Mouse (Mus musculus) cerebellum, adult 9-11 months (tissue): ENCODE data around the gene Ednra.

Experiments used
- DNase-seq: peaks from one replicate; pipeline ENCODE4 v3.0.0; 2022

Ednra gene

GRCm38 (mm10) chr8:77724046-77724930 lies at the start of gene Ednra:
Gene Ednra, minus strand, starts transcription at chr8:77724464.
- DNase-seq: no peak

GRCm38 (mm10) chr8:77773831-77774230 lies 49.6 kb upstream of the Ednra start:
- no peak for DNase-seq

- no peak for DNase-seq
Observed at GRCm38 (mm10) chr8:77773256-77773655, 49.0 kb upstream of the Ednra start.

DNA sequence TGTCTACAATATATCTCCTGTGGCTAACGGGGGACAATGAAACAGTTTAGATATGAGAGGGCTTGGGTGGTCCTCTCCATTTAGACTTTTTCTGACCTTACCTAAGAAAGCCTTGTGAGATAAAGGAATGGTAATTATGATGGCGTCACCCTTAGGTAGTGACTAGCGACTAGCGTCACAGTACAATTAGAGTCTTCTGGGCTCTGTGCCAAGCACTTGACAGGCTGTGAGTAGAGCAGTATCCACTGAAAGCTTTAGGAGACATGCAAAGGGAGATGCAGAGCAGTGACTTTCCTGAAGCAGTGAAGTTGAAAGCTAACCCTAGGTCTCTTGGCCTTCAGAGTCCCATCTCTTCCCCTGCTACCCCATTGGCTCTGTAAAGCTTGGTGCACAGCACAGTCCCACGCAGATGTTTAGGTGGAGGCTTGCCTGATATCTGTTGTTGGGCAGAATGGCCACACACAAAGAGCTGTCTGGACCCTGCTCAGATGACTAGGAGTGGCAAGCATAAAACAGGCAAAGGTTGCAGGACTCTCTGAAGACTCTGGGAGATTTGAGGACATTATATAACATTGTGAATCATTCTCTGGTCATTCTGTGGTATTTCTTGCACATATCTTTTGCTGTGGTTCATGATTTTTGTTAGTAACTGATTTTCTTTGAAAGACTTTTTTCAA lies 48.1 kb upstream of the Ednra start:
- no peak for DNase-seq

DNA sequence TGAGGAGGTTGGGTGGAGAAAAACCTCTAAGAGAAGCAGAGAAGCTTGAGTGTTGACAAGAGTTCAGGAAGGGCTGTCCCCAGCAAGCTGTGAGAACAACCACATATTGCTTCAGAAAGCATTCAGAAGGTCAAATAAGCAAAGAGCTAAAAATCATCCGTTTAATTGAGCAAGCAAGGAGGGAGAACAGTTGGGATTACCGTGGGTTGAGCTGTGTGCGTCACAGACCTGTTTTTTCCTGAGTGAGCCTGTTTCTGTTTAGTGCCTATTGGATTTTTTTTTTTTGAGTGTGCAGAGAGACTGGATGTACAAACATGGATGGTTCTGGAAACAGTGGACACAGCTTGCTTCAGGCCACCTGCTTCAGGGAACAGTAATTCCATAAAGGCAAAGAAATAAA lies 46.7 kb upstream of the Ednra start:
- no peak for DNase-seq

- DNase-seq: no peak
Observed at GRCm38 (mm10) chr8:77768916-77769315, 44.7 kb upstream of the Ednra start.

- no peak for DNase-seq
Observed at GRCm38 (mm10) chr8:77764253-77764652, 40.0 kb upstream of the Ednra start.

DNA sequence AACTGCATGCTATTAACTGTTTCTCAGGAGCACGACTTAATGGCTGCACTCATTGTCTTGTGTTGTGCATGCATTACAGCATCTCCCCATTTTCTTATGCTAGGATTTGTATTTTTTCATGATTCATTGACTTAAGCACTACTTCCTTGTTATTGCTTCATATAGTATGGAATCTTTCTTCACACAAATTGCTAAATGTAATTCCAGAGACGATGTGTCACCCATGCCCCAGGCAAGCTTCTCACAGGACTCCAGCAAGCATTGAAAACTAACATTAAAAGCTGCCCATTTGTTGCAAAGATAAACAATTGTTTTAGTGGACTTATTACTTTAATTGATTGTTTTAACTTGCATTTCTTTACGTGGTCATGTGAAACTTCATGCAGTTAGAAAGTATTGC lies 38.7 kb upstream of the Ednra start:
- DNase-seq: no peak

- DNase-seq: no peak
Observed at GRCm38 (mm10) chr8:77755441-77755840, 31.2 kb upstream of the Ednra start.

- DNase-seq: no peak
Observed at GRCm38 (mm10) chr8:77753796-77754195, 29.5 kb upstream of the Ednra start.

DNA sequence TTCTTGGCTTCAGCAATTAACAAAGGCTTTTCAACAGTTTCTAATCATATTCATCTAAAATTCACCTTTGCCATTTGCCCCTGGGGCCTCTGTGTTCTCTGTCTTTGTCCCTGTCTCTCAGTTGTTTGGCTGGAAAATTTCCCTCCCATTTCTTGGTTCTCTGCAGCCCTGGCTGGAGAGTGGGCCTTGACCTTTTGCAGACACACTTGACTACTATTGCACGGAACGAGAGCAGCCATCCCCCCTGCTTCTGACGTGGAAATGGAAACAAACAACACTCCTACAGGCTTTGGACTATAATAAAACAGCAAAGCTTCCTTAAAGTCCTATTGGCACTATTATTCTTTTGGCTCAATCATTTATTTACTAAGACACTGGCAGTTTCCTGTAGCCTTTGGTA lies 27.8 kb upstream of the Ednra start:
- DNase-seq: no peak

DNA sequence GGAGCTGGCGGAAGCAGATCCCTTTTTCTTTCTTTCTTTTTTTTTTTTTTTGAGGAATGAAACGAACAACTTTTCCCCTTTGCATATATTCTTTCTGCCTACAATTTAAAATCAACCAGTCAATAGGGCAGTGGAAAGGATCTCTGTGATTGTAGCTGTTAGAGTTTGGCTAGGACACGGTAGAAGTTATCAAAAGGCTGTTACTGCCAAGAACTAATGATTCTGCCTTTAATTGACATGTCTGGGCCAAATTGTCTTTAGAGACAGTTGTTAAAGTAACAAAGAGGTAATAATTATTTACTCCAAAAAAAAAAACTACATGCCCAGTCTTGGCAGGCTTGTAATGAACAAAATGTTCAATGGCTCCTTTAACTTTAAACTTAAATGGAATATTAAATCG lies 26.1 kb upstream of the Ednra start:
- DNase-seq: no peak

- DNase-seq: no peak
Observed at GRCm38 (mm10) chr8:77744476-77744875, 20.2 kb upstream of the Ednra start.

DNA sequence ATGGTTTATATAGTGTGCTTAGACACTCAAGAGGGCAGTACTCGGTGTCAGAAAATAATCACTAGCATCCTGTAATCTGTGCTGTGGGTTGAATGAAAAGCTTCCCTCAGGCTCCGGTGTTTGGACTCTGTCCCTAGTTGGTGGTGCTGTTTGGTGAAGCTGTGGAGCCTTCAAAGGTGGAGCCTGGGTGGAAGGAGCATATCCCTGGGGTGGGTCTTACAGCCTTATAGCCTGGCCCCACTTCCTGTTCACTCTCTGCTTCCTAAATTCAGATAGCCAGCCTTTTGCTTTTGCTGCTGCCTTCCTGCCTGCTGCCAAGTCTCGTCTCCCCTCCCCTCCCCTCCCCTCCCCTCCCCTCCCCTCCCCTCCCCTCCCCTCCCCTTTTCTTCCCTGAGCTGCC lies 18.1 kb upstream of the Ednra start:
- no peak for DNase-seq

DNA sequence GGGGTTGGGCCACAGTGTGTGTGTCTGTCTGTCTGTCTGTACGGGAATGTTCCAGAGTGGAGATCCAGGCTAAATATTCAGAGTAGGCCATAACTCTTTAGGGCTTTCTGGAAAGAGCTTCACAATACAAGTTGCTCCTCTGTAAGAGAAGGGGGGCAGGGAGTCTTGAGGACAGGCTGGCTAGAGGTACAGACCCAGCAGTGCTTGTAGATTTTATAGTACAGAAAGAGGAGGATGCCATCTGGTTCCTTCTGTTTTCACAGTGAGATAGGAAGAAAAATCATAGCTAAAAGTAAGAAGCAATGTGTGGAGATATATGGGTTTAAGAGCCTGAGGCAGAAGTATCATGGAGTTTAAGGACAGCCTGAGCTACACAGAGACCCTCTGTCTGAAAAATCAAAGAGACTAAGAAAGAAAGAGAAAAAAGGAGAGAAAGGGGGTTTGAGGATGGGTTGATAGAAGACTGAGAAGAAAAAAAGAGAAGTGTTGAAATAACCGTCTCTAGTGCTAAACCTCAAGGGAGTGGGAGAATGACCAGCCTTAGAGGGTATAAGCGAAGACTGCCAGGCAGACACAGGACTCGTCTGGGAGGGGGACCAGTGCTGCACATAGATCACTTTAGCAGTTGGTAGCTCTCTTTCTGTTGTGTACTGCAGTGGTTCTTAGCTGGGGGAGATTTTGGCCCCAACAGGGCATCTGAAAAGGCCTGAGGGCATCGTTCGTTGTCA lies 16.9 kb upstream of the Ednra start:
- no peak for DNase-seq

- DNase-seq: no peak
Observed at GRCm38 (mm10) chr8:77738419-77738818, 14.2 kb upstream of the Ednra start.

DNA sequence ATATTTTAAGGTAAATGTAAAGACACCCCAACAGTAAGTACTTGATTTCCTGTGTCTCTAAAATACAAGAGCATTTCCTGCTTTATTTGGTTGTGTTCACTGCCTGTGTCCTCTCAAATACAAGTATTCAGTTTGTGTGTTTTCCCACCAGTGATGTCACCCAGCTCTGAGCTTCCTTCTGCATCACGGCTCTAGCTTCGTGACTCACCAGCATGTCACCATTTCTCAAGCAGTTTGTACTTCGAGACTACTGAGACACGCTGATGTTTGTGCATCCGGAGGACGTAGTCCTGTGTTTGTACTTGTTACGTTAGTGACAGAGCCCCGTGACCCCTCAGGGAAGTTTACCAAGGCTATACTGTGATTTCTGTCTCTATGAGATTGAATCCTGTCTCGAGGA lies 13.1 kb upstream of the Ednra start:
- DNase-seq: no peak

DNA sequence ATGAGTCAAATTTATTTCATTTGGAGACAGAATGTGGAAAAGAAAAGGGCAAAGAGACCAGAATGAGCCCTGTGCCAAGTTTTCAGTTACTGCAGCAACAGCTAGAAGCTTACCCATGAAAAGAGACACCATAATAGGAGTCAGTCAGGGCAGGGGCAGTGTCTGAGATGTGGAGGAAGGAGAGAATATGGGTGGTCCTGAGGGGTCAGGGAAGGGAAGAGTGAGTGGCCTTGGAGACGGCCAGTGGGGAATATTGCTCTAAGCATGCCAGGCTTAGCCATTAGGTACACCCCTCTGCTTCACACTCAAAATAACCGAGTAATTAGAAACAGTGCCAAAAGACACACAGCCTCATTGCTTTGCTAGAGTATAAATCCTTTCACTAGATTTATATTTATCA lies 9.5 kb upstream of the Ednra start:
- no peak for DNase-seq

DNA sequence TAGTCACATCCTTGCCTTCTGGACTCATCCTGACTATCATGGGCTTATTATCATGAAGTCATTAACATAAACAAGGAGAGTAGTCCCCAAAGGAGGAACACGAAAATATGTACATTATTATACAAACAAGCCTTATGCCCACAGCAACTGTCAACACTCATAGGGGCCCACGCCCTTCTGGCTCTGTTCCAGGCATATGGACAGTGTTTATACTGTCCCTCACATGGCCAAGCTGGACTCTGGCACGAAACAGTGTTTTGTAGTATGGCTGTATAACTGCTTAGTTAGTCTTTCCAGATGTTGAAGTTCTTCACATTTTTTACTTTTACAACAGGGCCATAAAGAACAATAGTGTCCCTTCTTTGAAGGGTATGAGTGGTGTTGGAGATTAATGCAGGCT lies 8.7 kb upstream of the Ednra start:
- DNase-seq: no peak

DNA sequence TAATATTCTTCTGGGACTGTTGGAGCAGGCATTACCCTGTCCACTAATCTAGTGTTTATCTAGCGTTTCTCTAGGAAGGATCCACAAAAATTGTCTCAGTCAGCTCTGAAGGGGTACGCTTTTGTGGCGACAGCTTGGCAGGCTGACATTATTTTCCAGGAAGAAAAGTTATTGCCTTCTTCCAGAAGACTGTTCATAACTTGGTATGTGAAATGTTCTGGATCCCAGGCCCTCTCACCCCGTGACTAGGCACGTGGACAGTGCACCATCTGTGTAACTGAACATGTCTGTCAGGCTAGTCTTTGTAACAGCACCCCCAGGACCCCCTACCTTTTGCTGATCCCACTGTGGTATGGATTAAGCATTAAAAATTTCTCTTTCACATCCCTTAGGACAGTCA lies 1.1 kb upstream of the Ednra start:
- no peak for DNase-seq

DNA sequence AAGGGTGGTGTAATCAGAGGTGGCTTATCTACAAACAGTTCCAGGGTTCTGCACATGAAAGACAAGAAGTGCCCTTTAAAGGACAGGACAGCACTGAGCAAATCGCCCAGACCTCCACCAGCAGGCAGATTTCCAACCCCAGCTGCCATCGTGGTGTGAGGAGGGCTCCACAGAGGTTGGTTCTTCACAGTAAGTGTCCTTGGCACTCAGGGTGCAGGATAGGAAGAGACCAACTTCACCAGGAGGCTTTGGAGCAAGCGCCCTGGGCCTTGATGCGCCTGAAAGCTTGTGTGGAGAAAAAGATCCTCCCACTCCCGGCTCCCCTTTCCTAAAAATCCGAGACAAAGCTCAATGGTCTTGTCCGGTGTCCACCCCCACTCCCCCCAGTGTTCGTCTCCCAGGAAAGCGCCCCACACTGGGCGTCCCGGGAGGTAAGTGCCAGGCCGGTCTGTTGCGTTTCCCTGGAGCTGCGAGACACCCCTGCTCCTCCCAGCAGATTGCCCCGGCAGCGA lies 674 bp downstream of the Ednra start:
- no peak for DNase-seq

DNA sequence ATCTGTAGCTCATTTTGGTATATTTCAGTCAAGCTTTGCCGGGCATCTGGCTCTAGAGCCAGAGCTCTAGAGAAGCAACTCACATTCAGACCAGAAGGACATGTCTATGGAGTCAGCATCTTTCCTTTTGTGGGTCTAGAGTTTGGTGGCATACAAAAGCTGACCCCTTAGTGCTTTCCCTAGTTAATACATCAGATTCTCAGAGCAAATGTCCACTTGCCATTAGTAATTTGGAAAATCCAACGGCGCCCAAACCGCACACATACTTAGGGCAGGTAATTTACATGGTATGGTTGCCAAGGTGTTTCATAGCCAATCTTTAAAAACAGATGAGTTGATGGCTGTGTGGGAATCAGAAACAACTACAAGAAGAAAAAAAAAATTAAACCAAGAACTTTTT lies 1.2 kb downstream of the Ednra start:
- DNase-seq: no peak

DNA sequence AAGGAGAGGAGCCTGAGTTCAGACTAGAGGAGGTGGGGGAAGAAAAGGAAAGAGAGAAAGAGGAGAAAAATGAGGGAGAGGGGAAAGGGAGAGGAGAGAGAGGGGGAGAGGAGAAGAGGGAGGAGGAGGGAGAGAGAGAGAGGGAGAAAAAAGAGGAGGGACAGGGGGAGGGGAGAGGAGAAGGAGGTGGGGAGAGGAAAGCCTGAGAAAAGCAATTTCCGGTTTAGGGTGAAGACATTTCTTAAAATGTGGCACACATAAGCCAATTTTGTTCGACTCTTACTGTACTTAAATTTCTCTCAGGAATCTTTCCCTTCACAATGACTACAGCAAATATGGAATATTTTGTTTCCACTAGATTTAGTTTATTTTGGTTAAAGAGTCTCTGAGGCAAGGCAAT lies 5.3 kb downstream of the Ednra start:
- DNase-seq: no peak

GRCm38 (mm10) chr8:77717036-77717435 lies 7.2 kb downstream of the Ednra start:
- no peak for DNase-seq
